Mouse (Mus musculus): ENCODE measurements around the gene As3mt. TPM values are rescaled to one million over a fixed set of nuclear protein-coding genes. Genes with fewer than 3 reads are reported as not detected.
A peak's percentile ranks its signal among the peaks of the same experiment; 100 is the strongest.

As3mt gene
- polyA plus RNA-seq, 1 experiment: 0.07 TPM

DNA sequence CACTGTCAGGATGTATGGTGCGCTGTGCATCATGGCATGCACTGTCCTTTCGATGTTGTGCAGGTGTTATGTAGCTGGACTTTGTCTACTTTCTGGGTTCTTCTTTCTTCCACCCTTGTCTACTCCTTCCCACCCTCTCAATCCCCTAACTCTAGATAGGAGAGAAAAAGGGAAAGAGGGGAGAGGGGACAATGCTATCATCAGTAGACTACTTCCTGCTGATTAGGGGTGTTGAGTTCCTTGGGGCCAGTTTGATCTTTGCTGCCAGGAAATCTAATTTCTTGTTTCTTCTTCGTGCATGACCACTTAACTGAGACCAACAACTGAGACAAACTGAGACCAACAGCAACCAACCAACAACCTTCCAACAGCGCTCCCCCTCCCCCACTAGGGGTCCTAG, 3.4 kb downstream of the As3mt start:
- Histone ChIP-seq H3K36me3 (ENCODE audit: control insufficient read depth) (no peaks in the 10 kb centered on the region; the same call in 1 of the 2 replicates), H3K4me1 (ENCODE audit: control insufficient read depth) (peaks cover 21% of the 10 kb centered on the region), H3K9me3 (ENCODE audit: control insufficient read depth, low read length) (no peaks in the 10 kb centered on the region), H3K27me3 (ENCODE audit: control insufficient read depth) (peaks cover 5% of the 10 kb centered on the region), H3K4me3 (replicated peaks) (no peak overlapping the region)
- TF ChIP-seq TAL1 (IDR thresholded peaks at IDR 0.05; ENCODE audit: low read length): no peak
- TF ChIP-seq GATA1 (IDR thresholded peaks at IDR 0.05; ENCODE audit: low read length): no peak

DNA sequence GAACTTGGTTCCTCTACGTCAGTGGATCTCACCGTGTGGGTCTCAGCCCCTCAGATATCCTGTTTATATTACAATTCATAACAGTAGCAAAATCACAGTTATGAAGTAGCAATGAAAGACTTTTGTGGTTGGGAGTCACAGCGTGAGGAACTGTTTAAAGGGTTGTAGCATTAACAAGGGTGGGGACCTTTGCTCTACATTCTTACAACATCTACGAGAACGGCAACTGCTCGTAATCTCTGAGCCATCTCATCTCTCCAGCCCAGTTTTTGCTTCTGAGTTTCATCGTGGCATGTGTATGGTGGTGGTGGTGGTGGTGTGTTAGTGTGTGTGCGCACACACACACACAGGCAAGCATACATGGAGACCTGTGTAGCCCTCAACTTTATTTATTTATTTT, 7.0 kb downstream of the As3mt start:
- no peak overlapping the region for H3K4me3 ChIP-seq (replicated peaks)
- H3K27me3 ChIP-seq (ENCODE audit: control insufficient read depth): no peaks in the 10 kb centered on the region
- no peaks in the 10 kb centered on the region; the same call in 1 of the 2 replicates for H3K4me1 ChIP-seq (ENCODE audit: control insufficient read depth)
- TF ChIP-seq TAL1 (IDR thresholded peaks at IDR 0.05; ENCODE audit: low read length) (no peak), GATA1 (IDR thresholded peaks at IDR 0.05; ENCODE audit: low read length) (no peak)
- H3K36me3 ChIP-seq (ENCODE audit: control insufficient read depth): peaks cover 4% of the 10 kb centered on the region; the same call in 1 of the 2 replicates
- peaks cover 4% of the 10 kb centered on the region for H3K9me3 ChIP-seq (ENCODE audit: control insufficient read depth, low read length)

DNA sequence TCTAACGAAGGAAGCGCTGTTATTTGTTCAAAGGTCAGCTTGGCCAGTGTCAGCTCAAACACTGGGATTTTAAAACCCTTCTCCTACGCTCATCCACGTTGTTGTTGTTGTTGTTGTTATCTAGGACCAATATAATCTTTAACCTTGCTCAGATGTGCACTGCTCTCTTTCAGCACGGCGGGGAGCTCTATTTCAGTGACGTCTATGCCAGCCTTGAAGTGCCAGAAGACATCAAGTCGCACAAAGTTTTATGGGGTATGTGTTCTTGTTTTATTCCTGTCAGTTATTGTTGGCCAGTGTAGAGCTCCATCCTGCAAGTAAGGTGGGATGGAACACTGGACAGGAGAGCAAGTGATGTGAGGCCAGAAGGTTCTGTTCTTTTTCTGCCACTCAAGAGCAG, 7.8 kb downstream of the As3mt start:
- Histone ChIP-seq H3K9me3 (ENCODE audit: control insufficient read depth, low read length) (peaks cover 4% of the 10 kb centered on the region), H3K36me3 (ENCODE audit: control insufficient read depth) (peaks cover 4% of the 10 kb centered on the region; the same call in 1 of the 2 replicates), H3K4me1 (ENCODE audit: control insufficient read depth) (no peaks in the 10 kb centered on the region; the same call in 1 of the 2 replicates), H3K4me3 (replicated peaks) (no peak overlapping the region), H3K27me3 (ENCODE audit: control insufficient read depth) (no peaks in the 10 kb centered on the region)
- no peak for TF ChIP-seq GATA1 (IDR thresholded peaks at IDR 0.05; ENCODE audit: low read length)
- no peak for TF ChIP-seq TAL1 (IDR thresholded peaks at IDR 0.05; ENCODE audit: low read length)

DNA sequence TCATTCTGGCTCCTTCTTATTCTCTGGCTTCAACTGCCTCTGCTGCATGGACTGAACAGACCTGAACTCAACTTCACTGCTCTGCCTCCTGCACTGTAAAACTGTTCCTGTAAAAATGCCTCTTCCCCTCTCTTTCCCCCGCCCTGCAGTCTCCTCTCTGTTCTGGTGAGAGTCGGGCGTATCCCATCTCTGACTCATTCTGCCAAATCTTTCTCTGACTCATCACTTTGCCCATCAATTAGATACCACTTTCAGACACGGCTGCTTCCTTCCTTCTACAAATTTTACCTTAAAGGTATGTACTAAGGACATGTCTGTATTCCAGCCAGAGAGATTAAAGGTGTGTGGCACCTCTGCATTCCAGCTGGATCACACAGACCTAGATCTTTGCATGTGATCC, 10.9 kb downstream of the As3mt start:
- TF ChIP-seq TAL1 (IDR thresholded peaks at IDR 0.05; ENCODE audit: low read length) (no peak), GATA1 (IDR thresholded peaks at IDR 0.05; ENCODE audit: low read length) (no peak)
- Histone ChIP-seq H3K4me1 (ENCODE audit: control insufficient read depth) (no peaks in the 10 kb centered on the region; the same call in 1 of the 2 replicates), H3K36me3 (ENCODE audit: control insufficient read depth) (peaks cover 7% of the 10 kb centered on the region; the same call in 1 of the 2 replicates), H3K4me3 (replicated peaks) (no peak overlapping the region), H3K27me3 (ENCODE audit: control insufficient read depth) (no peaks in the 10 kb centered on the region), H3K9me3 (ENCODE audit: control insufficient read depth, low read length) (peaks cover 4% of the 10 kb centered on the region)

DNA sequence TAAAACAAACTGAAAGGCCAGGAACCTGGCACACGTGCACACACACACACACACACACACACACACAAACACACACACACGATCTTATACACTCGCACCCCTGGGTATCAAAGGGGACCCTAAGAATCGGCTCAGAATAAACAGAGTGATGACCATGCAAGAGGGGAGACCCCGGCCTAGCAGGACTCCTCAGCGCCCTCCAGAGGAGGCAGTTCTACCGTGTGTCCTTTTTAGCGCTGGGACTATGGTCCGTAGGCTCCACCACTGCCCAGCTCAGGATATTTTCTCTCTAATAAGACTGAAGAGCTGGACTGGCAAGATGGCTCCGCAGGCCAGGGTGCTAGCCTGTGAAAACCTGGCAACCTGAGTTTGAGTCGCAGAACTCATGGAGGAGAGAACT, 17.2 kb downstream of the As3mt start:
- no peaks in the 10 kb centered on the region for H3K27me3 ChIP-seq (ENCODE audit: control insufficient read depth)
- no peaks in the 10 kb centered on the region for H3K9me3 ChIP-seq (ENCODE audit: control insufficient read depth, low read length)
- peaks cover 2% of the 10 kb centered on the region; the same call in 1 of the 2 replicates for H3K36me3 ChIP-seq (ENCODE audit: control insufficient read depth)
- H3K4me3 ChIP-seq (replicated peaks): no peak overlapping the region
- TF ChIP-seq TAL1 (IDR thresholded peaks at IDR 0.05; ENCODE audit: low read length) (no peak), GATA1 (IDR thresholded peaks at IDR 0.05; ENCODE audit: low read length) (no peak)
- H3K4me1 ChIP-seq (ENCODE audit: control insufficient read depth): peaks cover 19% of the 10 kb centered on the region

DNA sequence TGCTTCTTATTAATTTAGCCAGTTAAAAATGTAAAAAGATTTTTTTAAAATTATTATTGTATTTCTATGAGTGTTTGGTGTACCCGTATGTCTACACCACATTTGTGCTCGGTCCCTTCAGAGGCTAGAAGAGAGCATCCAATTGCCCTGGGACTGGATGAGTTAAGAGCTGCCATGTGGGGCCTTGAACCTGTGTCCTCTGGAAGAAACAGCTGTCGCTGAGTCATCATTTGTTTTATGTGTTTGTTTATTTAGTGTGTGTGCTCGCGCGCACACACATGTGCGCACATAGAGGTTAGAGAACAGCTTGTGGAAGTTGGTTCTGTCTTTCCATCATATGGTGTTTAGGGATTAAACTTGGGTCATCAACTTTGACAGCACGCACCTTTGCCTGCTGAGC, 18.9 kb downstream of the As3mt start:
- no peaks in the 10 kb centered on the region for H3K27me3 ChIP-seq (ENCODE audit: control insufficient read depth)
- H3K36me3 ChIP-seq (ENCODE audit: control insufficient read depth): peaks cover 2% of the 10 kb centered on the region; the same call in 1 of the 2 replicates
- H3K9me3 ChIP-seq (ENCODE audit: control insufficient read depth, low read length): no peaks in the 10 kb centered on the region
- no peak for TF ChIP-seq TAL1 (IDR thresholded peaks at IDR 0.05; ENCODE audit: low read length)
- no peak for TF ChIP-seq GATA1 (IDR thresholded peaks at IDR 0.05; ENCODE audit: low read length)
- peaks cover 19% of the 10 kb centered on the region for H3K4me1 ChIP-seq (ENCODE audit: control insufficient read depth)
- H3K4me3 ChIP-seq (replicated peaks): no peak overlapping the region

DNA sequence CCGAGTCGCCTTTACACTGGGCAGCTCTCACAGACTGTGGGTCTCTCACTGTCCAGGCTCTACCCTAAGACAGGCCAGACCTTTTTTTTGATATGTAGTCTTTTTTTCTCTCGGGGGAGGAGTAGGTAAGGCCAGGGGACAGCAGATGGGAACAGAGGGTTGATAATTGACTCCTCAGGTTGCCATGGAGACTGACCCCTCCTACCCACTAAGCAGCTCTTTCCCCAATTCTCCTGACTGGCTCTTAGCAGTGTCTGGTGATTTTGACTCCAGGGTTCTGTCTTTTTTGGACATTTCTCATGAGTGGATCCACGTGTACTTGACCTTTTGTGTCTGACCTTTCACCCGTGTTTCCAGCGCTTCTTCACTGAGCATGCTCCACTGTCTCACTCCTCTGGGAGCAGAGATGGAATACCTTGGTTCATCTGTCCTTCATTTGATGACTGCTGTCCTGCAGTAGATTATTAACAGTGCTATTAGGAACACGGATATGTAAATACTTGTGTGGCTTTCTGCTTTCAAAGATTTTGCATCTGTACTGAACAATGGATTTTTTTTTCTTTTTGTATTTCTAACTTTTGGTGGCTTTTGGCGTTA, 20.0 kb downstream of the As3mt start:
- TF ChIP-seq TAL1 (IDR thresholded peaks at IDR 0.05; ENCODE audit: low read length): no peak
- no peak for TF ChIP-seq GATA1 (IDR thresholded peaks at IDR 0.05; ENCODE audit: low read length)
- Histone ChIP-seq H3K4me3 (replicated peaks) (no peak overlapping the region), H3K27me3 (ENCODE audit: control insufficient read depth) (no peaks in the 10 kb centered on the region), H3K36me3 (ENCODE audit: control insufficient read depth) (no peaks in the 10 kb centered on the region; the same call in 1 of the 2 replicates), H3K4me1 (ENCODE audit: control insufficient read depth) (peaks cover 19% of the 10 kb centered on the region), H3K9me3 (ENCODE audit: control insufficient read depth, low read length) (no peaks in the 10 kb centered on the region)

DNA sequence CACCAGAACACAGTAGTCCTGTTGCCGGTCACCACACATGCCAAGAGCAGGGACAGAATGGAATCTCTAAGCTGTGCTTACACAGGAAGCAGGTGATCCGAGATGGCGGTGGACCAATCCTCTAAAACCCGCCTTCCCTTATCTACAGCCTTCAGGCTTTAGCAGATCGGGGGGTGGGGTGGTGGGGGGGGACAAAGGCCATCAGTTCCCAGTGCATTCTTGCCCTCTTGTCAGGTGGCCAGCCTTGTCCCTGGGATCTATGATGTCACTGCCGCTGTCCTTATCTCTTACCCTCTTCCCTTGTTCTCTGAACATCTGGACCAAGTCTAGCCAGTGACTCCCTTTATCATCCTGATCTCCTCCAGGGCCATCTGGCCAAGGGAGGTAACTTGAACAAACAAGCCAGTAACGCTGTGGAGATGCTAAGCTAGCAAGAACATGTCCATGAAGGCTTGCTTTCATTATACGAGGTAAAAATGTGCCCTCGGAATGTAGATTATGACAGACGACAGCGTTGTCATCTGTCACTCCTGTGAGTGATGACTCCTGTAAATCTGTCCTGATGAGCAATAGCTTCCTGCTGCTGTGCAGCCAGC, 20.8 kb downstream of the As3mt start:
- H3K4me3 ChIP-seq (replicated peaks): peak overlapping the region; percentile 38
- peaks cover 19% of the 10 kb centered on the region for H3K4me1 ChIP-seq (ENCODE audit: control insufficient read depth)
- H3K9me3 ChIP-seq (ENCODE audit: control insufficient read depth, low read length): no peaks in the 10 kb centered on the region
- H3K36me3 ChIP-seq (ENCODE audit: control insufficient read depth): no peaks in the 10 kb centered on the region; the same call in 1 of the 2 replicates
- H3K27me3 ChIP-seq (ENCODE audit: control insufficient read depth): no peaks in the 10 kb centered on the region
- TF ChIP-seq GATA1 (IDR thresholded peaks at IDR 0.05; ENCODE audit: low read length) (peak; percentile 50; the same call in 1 of the 2 replicates), TAL1 (IDR thresholded peaks at IDR 0.05; ENCODE audit: low read length) (no peak)

DNA sequence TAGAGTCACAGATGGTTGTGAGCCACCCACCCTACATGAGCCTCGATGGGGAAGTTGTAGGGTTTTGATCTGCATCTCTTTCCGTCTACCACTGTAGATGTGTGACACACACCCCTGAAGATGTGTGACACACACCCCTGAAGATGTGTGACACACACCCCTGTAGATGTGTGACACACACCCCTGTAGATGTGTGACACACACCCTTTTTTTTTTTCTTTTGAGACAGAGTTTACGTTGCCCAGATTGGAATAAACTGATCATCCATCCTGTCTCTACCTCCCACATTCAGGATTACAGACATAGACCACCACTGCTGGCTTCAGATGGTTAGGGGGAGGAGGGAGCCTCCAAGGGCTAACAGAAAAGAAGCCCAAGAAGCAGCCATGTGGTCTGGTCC, 21.7 kb downstream of the As3mt start:
- no peaks in the 10 kb centered on the region for H3K27me3 ChIP-seq (ENCODE audit: control insufficient read depth)
- peaks cover 19% of the 10 kb centered on the region for H3K4me1 ChIP-seq (ENCODE audit: control insufficient read depth)
- TF ChIP-seq TAL1 (IDR thresholded peaks at IDR 0.05; ENCODE audit: low read length) (no peak), GATA1 (IDR thresholded peaks at IDR 0.05; ENCODE audit: low read length) (no peak)
- no peaks in the 10 kb centered on the region for H3K9me3 ChIP-seq (ENCODE audit: control insufficient read depth, low read length)
- no peaks in the 10 kb centered on the region; the same call in 1 of the 2 replicates for H3K36me3 ChIP-seq (ENCODE audit: control insufficient read depth)
- no peak overlapping the region for H3K4me3 ChIP-seq (replicated peaks)

All from erythroblast, embryonic 14.5 days (primary cell).